Mouse (Mus musculus) intestine, embryonic 16.5 days (tissue): ENCODE results near the gene Sgf29. TPM values are rescaled to one million over a fixed set of nuclear protein-coding genes. Genes with fewer than 3 reads are reported as not detected.
"Not testable (repeated sequence)": the region's sequence is repeated elsewhere in the genome, so short reads cannot be mapped to it uniquely, and the experiment has no call there.

ENCODE experiments used
- ATAC-seq: fragments of 200-750 bp; cut with Nextera tagmentation; 2 replicates; pipeline ENCODE4 v1.8.0; 2017; ENCODE audit warnings: moderate TSS enrichment, moderate library complexity
- H3K27ac ChIP-seq: fragments of 300-500 bp; sonication (generic); 2 replicates; pipeline ENCODE4 v1.5.1; 2014; ENCODE audit warnings: mild to moderate bottlenecking, low read length
- H3K27me3 ChIP-seq: fragments of 300-500 bp; sonication (generic); replicated peaks from 2 replicates; pipeline ENCODE4 v1.6.1; 2014; ENCODE audit warnings: low read length, control low read depth, mixed read lengths; ENCODE audit not compliant: control insufficient read depth, insufficient read depth
- H3K36me3 ChIP-seq: fragments of 300-500 bp; sonication (generic); 2 replicates; pipeline ENCODE4 v1.6.1; 2014; ENCODE audit warnings: low read length, control low read depth; ENCODE audit not compliant: control insufficient read depth, insufficient read depth
- H3K4me1 ChIP-seq: fragments of 300-500 bp; sonication (generic); 2 replicates; pipeline ENCODE4 v1.6.1; 2014; ENCODE audit warnings: low read length, control low read depth, mixed read lengths; ENCODE audit not compliant: control insufficient read depth, insufficient read depth
- H3K4me2 ChIP-seq: fragments of 300-500 bp; sonication (generic); 2 replicates; pipeline ENCODE4 v1.6.1; 2014; ENCODE audit warnings: low read depth, low read length, control low read depth
- H3K4me3 ChIP-seq: fragments of 300-500 bp; sonication (generic); 2 replicates; pipeline ENCODE4 v1.5.1; 2014; ENCODE audit warnings: mild to moderate bottlenecking, low read length
- H3K9ac ChIP-seq: fragments of 300-500 bp; sonication (generic); 2 replicates; pipeline ENCODE4 v1.6.1; 2014; ENCODE audit warnings: low read depth, low read length
- H3K9me3 ChIP-seq: fragments of 300-500 bp; sonication (generic); 2 replicates; pipeline ENCODE4 v1.6.1; 2016; ENCODE audit warnings: low read length, control low read depth; ENCODE audit not compliant: control insufficient read depth
- WGBS: fragments of 180-500 bp; shearing (Covaris S2); extraction: QIAGEN DNeasy Blood & Tissue Kit; methylation state at CpG from one replicate; pipeline ENCODE4 v1.1.7; 2014; 5-methylcytosine and 5-hydroxymethylcytosine counted together
- polyA plus RNA-seq: library from polyadenylated mRNA; unstranded; fragments of >200 nt; fragmentation: Nextera tagmentation; extraction: Ambion mirVana; gene quantifications from 2 replicates; pipeline ENCODE4 v1.2.1, GENCODE M21; 2015

Gene Sgf29
- polyA plus RNA-seq, 1 experiment from 2014 or later, result 49.8 TPM

- Histone ChIP-seq H3K4me3 (no peak overlapping the region), H3K27me3 (no peaks in the 10 kb centered on the region), H3K4me1 (0 out of 2 replicates have a peak, but pooled peaks cover 9% of the 10 kb centered on the region), H3K4me2 (no peak overlapping the region), H3K27ac (no peak overlapping the region), H3K36me3 (no peaks in the 10 kb centered on the region), H3K9ac (no peak overlapping the region), H3K9me3 (no peaks in the 10 kb centered on the region)
- 77% methylated on average over 2 of the region's 2 CpGs for WGBS
- no peak for ATAC-seq
These were observed 16.6 kb upstream of the Sgf29 start for GRCm38 (mm10) chr7:126632478-126632877.

- Histone ChIP-seq H3K27me3 (no peaks in the 10 kb centered on the region), H3K9me3 (no peaks in the 10 kb centered on the region), H3K9ac (no peak overlapping the region), H3K27ac (no peak overlapping the region), H3K36me3 (no peaks in the 10 kb centered on the region), H3K4me3 (no peak overlapping the region), H3K4me1 (0 out of 2 replicates have a peak, but pooled peaks cover 9% of the 10 kb centered on the region), H3K4me2 (no peak overlapping the region)
- ATAC-seq, result no peak
These were observed 13.7 kb upstream of the Sgf29 start for GRCm38 (mm10) chr7:126635375-126635774.

- Histone ChIP-seq H3K27ac (0 out of 2 replicates have a peak overlapping the region, but pooled peaks have one; percentile 5), H3K4me1 (0 out of 2 replicates have a peak, but pooled peaks cover 9% of the 10 kb centered on the region), H3K27me3 (no peaks in the 10 kb centered on the region), H3K9me3 (no peaks in the 10 kb centered on the region), H3K4me2 (no peak overlapping the region), H3K9ac (no peak overlapping the region), H3K36me3 (no peaks in the 10 kb centered on the region), H3K4me3 (no peak overlapping the region)
- ATAC-seq, result peak; percentile 78
- 9% methylated on average over 4 of the region's 4 CpGs for WGBS
These were observed 12.2 kb upstream of the Sgf29 start for GRCm38 (mm10) chr7:126636733-126637520.

GRCm38 (mm10) chr7:126642545-126643243 lies 6.4 kb upstream of the Sgf29 start:
- H3K36me3 ChIP-seq, result no peaks in the 10 kb centered on the region
- no peak overlapping the region for H3K4me3 ChIP-seq
- H3K4me2 ChIP-seq, result no peak overlapping the region
- ATAC-seq, result no peak
- no peaks in the 10 kb centered on the region for H3K27me3 ChIP-seq
- WGBS, result 73% methylated on average over 5 of the region's 5 CpGs
- no peak overlapping the region for H3K27ac ChIP-seq
- H3K9ac ChIP-seq, result no peak overlapping the region
- H3K9me3 ChIP-seq, result no peaks in the 10 kb centered on the region
- H3K4me1 ChIP-seq, result no peaks in the 10 kb centered on the region

GRCm38 (mm10) chr7:126643244-126643617 lies 5.9 kb upstream of the Sgf29 start:
- not testable (repeated sequence) for H3K27me3 ChIP-seq, H3K4me1 ChIP-seq, H3K9me3 ChIP-seq, H3K9ac ChIP-seq, H3K27ac ChIP-seq, H3K4me3 ChIP-seq, H3K36me3 ChIP-seq, H3K4me2 ChIP-seq
- 0 out of 2 replicates have a peak, but pooled peaks have one; percentile 21 for ATAC-seq
- WGBS, result 60% methylated on average over 3 of the region's 3 CpGs

GRCm38 (mm10) chr7:126644345-126644744 lies 4.8 kb upstream of the Sgf29 start:
- Histone ChIP-seq H3K27me3 (no peaks in the 10 kb centered on the region), H3K27ac (no peak overlapping the region), H3K9me3 (no peaks in the 10 kb centered on the region), H3K4me1 (no peaks in the 10 kb centered on the region), H3K36me3 (no peaks in the 10 kb centered on the region), H3K4me2 (no peak overlapping the region), H3K9ac (no peak overlapping the region), H3K4me3 (no peak overlapping the region)
- ATAC-seq, result no peak
- 72% methylated on average over 3 of the region's 3 CpGs for WGBS

GRCm38 (mm10) chr7:126644914-126645313 lies 4.2 kb upstream of the Sgf29 start:
- Histone ChIP-seq H3K4me2 (no peak overlapping the region), H3K4me1 (0 out of 2 replicates have a peak, but pooled peaks cover 2% of the 10 kb centered on the region), H3K9me3 (no peaks in the 10 kb centered on the region), H3K27ac (no peak overlapping the region), H3K27me3 (no peaks in the 10 kb centered on the region), H3K4me3 (no peak overlapping the region), H3K9ac (no peak overlapping the region), H3K36me3 (no peaks in the 10 kb centered on the region)
- no peak for ATAC-seq

GRCm38 (mm10) chr7:126645708-126646107 lies 3.4 kb upstream of the Sgf29 start:
- Histone ChIP-seq H3K27me3 (no peaks in the 10 kb centered on the region), H3K36me3 (no peaks in the 10 kb centered on the region), H3K27ac (no peak overlapping the region), H3K4me3 (no peak overlapping the region), H3K4me1 (peaks cover 8% of the 10 kb centered on the region; the same call in 1 of the 2 replicates), H3K9me3 (no peaks in the 10 kb centered on the region), H3K4me2 (no peak overlapping the region), H3K9ac (no peak overlapping the region)
- no peak for ATAC-seq
- WGBS, result 69% methylated on average over 5 of the region's 5 CpGs

- no peaks in the 10 kb centered on the region for H3K9me3 ChIP-seq
- H3K27me3 ChIP-seq, result no peaks in the 10 kb centered on the region
- ATAC-seq, result no peak
- H3K36me3 ChIP-seq, result no peaks in the 10 kb centered on the region
- H3K4me2 ChIP-seq, result no peak overlapping the region
- no peak overlapping the region for H3K27ac ChIP-seq
- peaks cover 8% of the 10 kb centered on the region for H3K4me1 ChIP-seq
- 83% methylated on average over 4 of the region's 4 CpGs for WGBS
- no peak overlapping the region for H3K9ac ChIP-seq
- H3K4me3 ChIP-seq, result no peak overlapping the region
These were observed 623 bp upstream of the Sgf29 start for GRCm38 (mm10) chr7:126648486-126648885.
